Mouse (Mus musculus) bone marrow macrophage, adult 2 months (primary cell): ENCODE measurements around the gene Sptssa.

ENCODE experiments used
- CTCF ChIP-seq: IDR thresholded peaks from 2 replicates; pipeline ENCODE4 v1.5.1; 2012; ENCODE audit warnings: low read depth, mild to moderate bottlenecking, low read length, moderate library complexity
- POLR2A ChIP-seq: IDR thresholded peaks from 2 replicates; pipeline ENCODE4 v1.6.1; 2012; ENCODE audit warnings: mild to moderate bottlenecking, low read depth, low read length, borderline replicate concordance

- no peak for TF ChIP-seq POLR2A
- TF ChIP-seq CTCF: no peak
These were observed 2.2 kb downstream of the Sptssa start for GRCm38 (mm10) chr12:54654141-54654540.
